Mouse (Mus musculus): ENCODE measurements around the gene Ttc24.
A peak's percentile ranks its signal among the peaks of the same experiment; 100 is the strongest.

The Ttc24 gene

GRCm38 (mm10) chr3:88022322-88023191 lies 55.5 kb downstream of the Ttc24 start:
- DNase-seq (ENCODE audit: extremely low spot score, low spot score) = peak; percentile 94

All from neural tube, embryonic 10.5 days (tissue).